Mouse (Mus musculus) stomach, embryonic 15.5 days (tissue): Measurements from ENCODE around the gene Sez6l. TPM values are rescaled to one million over a fixed set of nuclear protein-coding genes. Genes with fewer than 3 reads are reported as not detected.

Experiments used
- ATAC-seq: fragments of 200-750 bp; cut with Nextera tagmentation; 2 replicates; pipeline ENCODE4 v1.8.0; 2017; ENCODE audit warnings: low read depth, moderate number of reproducible peaks, moderate TSS enrichment; ENCODE audit not compliant: insufficient read depth, low FRiP score
- H3K27ac ChIP-seq: fragments of 300-500 bp; sonication (generic); 2 replicates; pipeline ENCODE4 v1.5.1; 2015; ENCODE audit warnings: mild to moderate bottlenecking, inconsistent platforms
- H3K27me3 ChIP-seq: fragments of 300-500 bp; sonication (generic); replicated peaks from 2 replicates; pipeline ENCODE4 v1.6.1; 2015; ENCODE audit warnings: inconsistent platforms
- H3K36me3 ChIP-seq: fragments of 300-500 bp; sonication (generic); 2 replicates; pipeline ENCODE4 v1.6.1; 2015; ENCODE audit warnings: inconsistent platforms
- H3K4me1 ChIP-seq: fragments of 300-500 bp; sonication (generic); 2 replicates; pipeline ENCODE4 v1.6.1; 2015; ENCODE audit warnings: inconsistent platforms
- H3K4me2 ChIP-seq: fragments of 300-500 bp; sonication (generic); 2 replicates; pipeline ENCODE4 v1.6.1; 2015; ENCODE audit warnings: mild to moderate bottlenecking, inconsistent platforms
- H3K4me3 ChIP-seq: fragments of 300-500 bp; sonication (generic); replicated peaks from 2 replicates; pipeline ENCODE4 v1.5.1; 2015; ENCODE audit warnings: inconsistent platforms
- H3K9ac ChIP-seq: fragments of 300-500 bp; sonication (generic); 2 replicates; pipeline ENCODE4 v1.6.1; 2015; ENCODE audit warnings: inconsistent platforms
- H3K9me3 ChIP-seq: fragments of 300-500 bp; sonication (generic); 2 replicates; pipeline ENCODE4 v1.6.1; 2016; ENCODE audit warnings: inconsistent platforms
- WGBS: fragments of 180-500 bp; shearing (Covaris S2); methylation state at CpG from one replicate; pipeline ENCODE4 v1.1.7; 2015; 5-methylcytosine and 5-hydroxymethylcytosine counted together
- polyA plus RNA-seq: library from polyadenylated mRNA; unstranded; fragments of >200 nt; fragmentation: Nextera tagmentation; extraction: Ambion mirVana; gene quantifications from 2 replicates; pipeline ENCODE4 v1.2.1, GENCODE M21; 2015

Gene Sez6l
- polyA plus RNA-seq, 1 experiment from 2014 or later, result 2.0 TPM

- Histone ChIP-seq H3K9me3 (no peaks in the 10 kb centered on the region), H3K27ac (no peak overlapping the region), H3K36me3 (no peaks in the 10 kb centered on the region), H3K27me3 (0 out of 2 replicates have a peak, but pooled peaks cover 3% of the 10 kb centered on the region), H3K4me3 (no peak overlapping the region), H3K4me1 (no peaks in the 10 kb centered on the region), H3K4me2 (no peak overlapping the region), H3K9ac (no peak overlapping the region)
- WGBS, result 22% methylated on average over 13 of the region's 13 CpGs
- ATAC-seq, result no peak
These were observed 91.9 kb downstream of the Sez6l start for GRCm38 (mm10) chr5:112484924-112485715.

- Histone ChIP-seq H3K9ac (no peak overlapping the region), H3K36me3 (no peaks in the 10 kb centered on the region), H3K9me3 (no peaks in the 10 kb centered on the region), H3K27me3 (0 out of 2 replicates have a peak, but pooled peaks cover 3% of the 10 kb centered on the region), H3K4me2 (no peak overlapping the region), H3K4me3 (no peak overlapping the region), H3K27ac (no peak overlapping the region), H3K4me1 (no peaks in the 10 kb centered on the region)
- no peak for ATAC-seq
- 79% methylated on average over 8 of the region's 8 CpGs for WGBS
These were observed 94.0 kb downstream of the Sez6l start for GRCm38 (mm10) chr5:112483030-112483429.

DNA sequence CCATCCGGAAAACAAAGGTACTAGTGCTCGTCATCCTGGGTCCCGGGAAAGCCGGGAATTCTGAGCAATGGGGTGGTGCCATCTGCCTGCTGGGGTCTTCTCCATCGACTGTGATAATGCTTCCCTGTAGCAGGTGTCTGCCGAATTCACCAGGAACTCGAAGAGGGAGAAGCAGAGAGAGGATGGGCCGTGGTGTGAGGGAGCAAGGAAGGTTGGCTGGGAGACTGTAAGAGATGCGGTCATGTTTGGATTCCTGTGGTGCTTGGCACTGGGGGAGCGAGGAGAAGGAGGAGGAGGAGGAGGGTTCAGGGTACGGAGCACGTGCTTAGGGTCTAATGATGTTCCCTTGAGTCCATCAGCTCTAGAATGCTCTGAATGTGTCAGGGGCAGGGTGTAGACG lies 94.4 kb downstream of the Sez6l start:
- H3K36me3 ChIP-seq, result no peaks in the 10 kb centered on the region
- H3K27me3 ChIP-seq, result 0 out of 2 replicates have a peak, but pooled peaks cover 3% of the 10 kb centered on the region
- no peak for ATAC-seq
- WGBS, result 60% methylated on average over 13 of the region's 13 CpGs
- no peak overlapping the region for H3K9ac ChIP-seq
- no peak overlapping the region for H3K4me3 ChIP-seq
- H3K4me1 ChIP-seq, result no peaks in the 10 kb centered on the region
- H3K27ac ChIP-seq, result no peak overlapping the region
- no peak overlapping the region for H3K4me2 ChIP-seq
- H3K9me3 ChIP-seq, result no peaks in the 10 kb centered on the region

DNA sequence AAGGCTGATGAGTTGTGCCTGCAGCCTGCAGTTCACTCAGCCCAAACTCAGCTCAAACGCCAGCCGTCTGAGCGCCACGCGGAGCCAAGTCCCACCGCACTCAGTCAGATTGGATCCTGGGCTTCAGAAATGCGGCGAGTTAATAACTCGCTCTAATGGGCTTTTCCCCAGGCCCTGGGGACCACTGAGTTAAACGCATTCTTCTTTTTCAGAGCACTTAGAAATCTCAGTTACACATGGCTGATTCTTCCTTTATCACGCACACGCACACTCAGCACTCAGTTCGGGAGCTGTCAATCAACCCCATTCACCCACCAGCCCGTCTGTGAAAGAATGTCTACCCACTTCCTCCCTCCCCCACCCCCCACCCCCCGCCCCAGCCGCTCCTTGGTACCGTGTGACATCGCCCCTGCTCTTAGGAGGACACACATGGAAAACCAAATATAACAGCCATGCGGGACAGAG lies 95.0 kb downstream of the Sez6l start:
- no peak for ATAC-seq
- Histone ChIP-seq H3K4me3 (no peak overlapping the region), H3K4me2 (no peak overlapping the region), H3K9ac (no peak overlapping the region), H3K27me3 (0 out of 2 replicates have a peak, but pooled peaks cover 3% of the 10 kb centered on the region), H3K36me3 (no peaks in the 10 kb centered on the region), H3K27ac (no peak overlapping the region), H3K9me3 (no peaks in the 10 kb centered on the region), H3K4me1 (no peaks in the 10 kb centered on the region)
- 30% methylated on average over 19 of the region's 19 CpGs for WGBS

GRCm38 (mm10) chr5:112473453-112473852 lies 103.5 kb downstream of the Sez6l start:
- Histone ChIP-seq H3K9me3 (no peaks in the 10 kb centered on the region), H3K9ac (no peak overlapping the region), H3K27me3 (no peaks in the 10 kb centered on the region), H3K4me1 (no peaks in the 10 kb centered on the region), H3K27ac (no peak overlapping the region), H3K36me3 (no peaks in the 10 kb centered on the region), H3K4me2 (no peak overlapping the region), H3K4me3 (no peak overlapping the region)
- WGBS, result 27% methylated on average over 6 of the region's 6 CpGs
- no peak for ATAC-seq

DNA sequence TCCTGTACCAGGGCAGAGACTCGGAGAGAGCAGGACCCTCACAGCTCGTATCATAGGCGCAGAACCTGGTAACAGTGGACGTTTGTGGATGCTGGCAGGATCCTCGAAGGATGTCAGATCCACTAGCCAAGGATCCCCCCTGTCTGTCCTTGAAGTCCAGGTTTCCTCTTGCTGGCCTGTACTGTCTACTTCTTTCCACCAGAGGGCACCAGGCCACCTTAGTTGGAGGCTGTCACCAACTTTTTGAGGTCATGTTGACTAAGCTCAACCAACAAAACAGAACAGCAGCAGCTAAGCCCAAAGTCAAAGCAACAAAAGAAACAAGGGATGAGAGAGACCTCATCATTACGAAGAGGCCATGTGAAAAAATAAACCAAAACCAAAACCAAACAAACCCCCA lies 106.8 kb downstream of the Sez6l start:
- no peak for ATAC-seq
- 73% methylated on average over 6 of the region's 6 CpGs for WGBS

DNA sequence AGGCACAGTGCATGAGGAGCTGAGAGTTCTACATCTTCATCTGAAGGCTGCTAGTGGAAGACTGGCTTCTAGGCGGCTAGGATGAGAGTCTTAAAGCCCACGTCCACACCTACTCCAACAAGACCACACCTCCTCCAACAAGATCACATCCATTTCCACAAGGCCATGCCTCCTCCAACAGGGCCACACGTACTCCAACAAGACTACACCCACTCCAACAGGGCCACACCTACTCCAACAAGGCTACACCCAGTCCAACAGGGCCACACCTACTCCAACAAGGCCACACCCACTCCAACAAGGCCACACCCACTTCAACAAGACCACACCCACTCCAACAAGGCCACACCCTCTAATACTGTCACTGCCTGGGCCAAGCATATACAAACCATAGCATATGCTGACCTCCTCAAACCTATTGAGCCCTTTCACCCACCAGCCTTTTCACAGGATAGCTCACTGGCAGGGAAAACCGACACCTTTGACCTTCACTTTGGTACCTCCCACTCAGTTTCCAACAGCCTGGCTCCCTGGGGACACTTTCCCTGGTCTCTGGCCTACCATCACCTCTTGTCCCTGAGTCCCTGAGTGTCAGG lies 107.9 kb downstream of the Sez6l start:
- Histone ChIP-seq H3K4me3 (no peak overlapping the region), H3K9me3 (no peaks in the 10 kb centered on the region), H3K27me3 (no peaks in the 10 kb centered on the region), H3K4me2 (no peak overlapping the region), H3K27ac (no peak overlapping the region), H3K9ac (no peak overlapping the region), H3K36me3 (no peaks in the 10 kb centered on the region), H3K4me1 (no peaks in the 10 kb centered on the region)
- WGBS, result 80% methylated on average over 4 of the region's 4 CpGs
- peak; percentile 42; the same call in 1 of the 2 replicates for ATAC-seq

More for the DNA sequence above, 106.8 kb downstream of the Sez6l start:
- Histone ChIP-seq H3K9me3 (no peaks in the 10 kb centered on the region), H3K9ac (no peak overlapping the region), H3K4me3 (no peak overlapping the region), H3K27me3 (no peaks in the 10 kb centered on the region), H3K4me2 (no peak overlapping the region), H3K36me3 (no peaks in the 10 kb centered on the region), H3K4me1 (no peaks in the 10 kb centered on the region), H3K27ac (no peak overlapping the region)

DNA sequence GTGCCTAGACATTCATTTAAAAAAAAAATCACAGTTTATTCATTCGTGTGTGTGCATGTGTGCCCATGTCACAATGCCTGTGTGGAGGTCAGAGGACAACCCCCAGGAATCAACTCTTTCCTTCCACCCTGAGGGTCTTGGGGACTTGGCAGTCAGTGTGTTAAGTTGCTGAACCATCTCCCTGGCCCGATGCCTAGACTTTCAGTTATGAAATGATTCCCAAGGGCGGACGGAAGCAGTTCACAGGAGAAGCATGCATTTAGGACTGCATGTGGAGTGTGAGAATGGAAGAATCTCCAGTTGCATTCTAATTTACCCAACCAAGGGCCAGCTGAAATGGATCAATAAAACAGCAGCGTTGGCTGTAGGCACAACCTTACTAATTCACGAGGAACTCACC lies 110.7 kb downstream of the Sez6l start:
- ATAC-seq, result no peak
- Histone ChIP-seq H3K36me3 (no peaks in the 10 kb centered on the region), H3K4me3 (no peak overlapping the region), H3K4me2 (no peak overlapping the region), H3K9ac (no peak overlapping the region), H3K27ac (no peak overlapping the region), H3K27me3 (no peaks in the 10 kb centered on the region), H3K9me3 (no peaks in the 10 kb centered on the region), H3K4me1 (no peaks in the 10 kb centered on the region)
- WGBS, result 38% methylated on average over 6 of the region's 6 CpGs

GRCm38 (mm10) chr5:112459903-112460302 lies 117.1 kb downstream of the Sez6l start:
- Histone ChIP-seq H3K36me3 (no peaks in the 10 kb centered on the region), H3K9me3 (no peaks in the 10 kb centered on the region), H3K9ac (no peak overlapping the region), H3K4me1 (no peaks in the 10 kb centered on the region), H3K27ac (no peak overlapping the region), H3K4me2 (no peak overlapping the region), H3K4me3 (no peak overlapping the region), H3K27me3 (no peaks in the 10 kb centered on the region)
- 62% methylated on average over 3 of the region's 3 CpGs for WGBS
- ATAC-seq, result no peak

DNA sequence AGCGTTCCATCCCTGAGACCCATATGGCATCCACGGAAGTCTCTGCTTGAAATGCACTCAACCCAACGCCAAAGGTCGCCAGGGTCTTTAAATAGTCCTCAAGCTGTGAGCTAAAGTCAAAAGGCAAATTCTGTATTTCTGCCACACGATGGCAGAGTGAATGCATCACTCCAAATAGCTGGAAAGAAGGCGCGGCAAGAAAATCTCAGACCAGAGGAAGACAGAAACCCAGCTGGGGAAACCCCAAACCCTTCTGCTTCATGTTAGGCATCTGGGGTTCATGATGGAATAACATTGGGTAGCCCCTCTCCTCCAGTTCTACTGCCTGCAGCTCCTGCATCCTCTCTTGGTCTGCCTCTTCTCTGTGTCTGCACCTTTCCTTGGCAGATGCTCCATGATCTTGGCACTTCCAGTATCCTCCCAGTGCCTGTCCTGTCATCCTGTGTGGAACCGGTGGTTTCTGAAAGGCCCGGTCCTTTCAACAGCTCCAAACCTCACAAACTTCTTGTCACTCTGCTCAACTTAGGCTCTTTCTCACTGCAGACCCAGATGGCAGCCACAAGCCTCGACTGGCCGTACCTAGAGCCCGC lies 121.9 kb downstream of the Sez6l start:
- no peak for ATAC-seq
- no peak overlapping the region for H3K9ac ChIP-seq
- H3K4me2 ChIP-seq, result no peak overlapping the region
- H3K4me1 ChIP-seq, result no peaks in the 10 kb centered on the region
- H3K36me3 ChIP-seq, result no peaks in the 10 kb centered on the region
- H3K4me3 ChIP-seq, result no peak overlapping the region
- 58% methylated on average over 12 of the region's 12 CpGs for WGBS
- no peak overlapping the region for H3K27ac ChIP-seq
- 0 out of 2 replicates have a peak, but pooled peaks cover 3% of the 10 kb centered on the region for H3K27me3 ChIP-seq
- H3K9me3 ChIP-seq, result no peaks in the 10 kb centered on the region

DNA sequence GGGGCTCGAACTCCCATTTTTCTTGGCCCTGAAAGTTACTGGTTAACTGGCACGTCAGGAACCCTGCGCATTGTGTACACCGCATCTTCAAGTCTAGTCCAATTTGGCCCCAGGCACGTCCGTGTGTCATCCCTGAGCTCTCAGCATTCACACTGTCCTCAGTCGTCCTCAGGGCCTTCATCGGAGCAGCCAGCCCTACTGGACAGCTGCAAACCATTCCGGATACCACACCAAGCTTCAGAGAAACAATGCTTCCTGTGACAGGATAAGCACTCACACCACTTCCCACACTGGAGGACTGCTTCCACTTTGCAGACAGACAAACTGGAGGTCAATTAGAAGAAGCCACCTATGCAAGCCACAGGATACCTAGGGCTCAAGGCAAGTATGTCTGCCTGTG lies 123.9 kb downstream of the Sez6l start:
- ATAC-seq, result no peak
- H3K4me2 ChIP-seq, result no peak overlapping the region
- no peak overlapping the region for H3K27ac ChIP-seq
- no peaks in the 10 kb centered on the region for H3K4me1 ChIP-seq
- no peak overlapping the region for H3K9ac ChIP-seq
- H3K4me3 ChIP-seq, result no peak overlapping the region
- H3K36me3 ChIP-seq, result no peaks in the 10 kb centered on the region
- no peaks in the 10 kb centered on the region for H3K9me3 ChIP-seq
- H3K27me3 ChIP-seq, result 0 out of 2 replicates have a peak, but pooled peaks cover 8% of the 10 kb centered on the region
- 66% methylated on average over 9 of the region's 9 CpGs for WGBS
